Mouse (Mus musculus) midbrain, embryonic 13.5 days (tissue): ENCODE measurements around the gene Crocc. TPM values are rescaled to one million over a fixed set of nuclear protein-coding genes. Genes with fewer than 3 reads are reported as not detected.

Source experiments
- ATAC-seq: fragments of 200-750 bp; cut with Nextera tagmentation; 2 replicates; pipeline ENCODE4 v1.8.0; 2017; ENCODE audit warnings: mild to moderate bottlenecking, moderate TSS enrichment, moderate library complexity
- H3K27ac ChIP-seq: fragments of 300-500 bp; sonication (generic); 2 replicates; pipeline ENCODE4 v1.5.1; 2015; ENCODE audit warnings: inconsistent platforms, mild to moderate bottlenecking, moderate library complexity
- H3K27me3 ChIP-seq: fragments of 300-500 bp; sonication (generic); 2 replicates; pipeline ENCODE4 v1.6.1; 2015; ENCODE audit warnings: mild to moderate bottlenecking, inconsistent platforms
- H3K36me3 ChIP-seq: fragments of 300-500 bp; sonication (generic); 2 replicates; pipeline ENCODE4 v1.6.1; 2015; ENCODE audit warnings: mild to moderate bottlenecking, inconsistent platforms
- H3K4me1 ChIP-seq: fragments of 300-500 bp; sonication (generic); replicated peaks from 2 replicates; pipeline ENCODE4 v1.6.1; 2015; ENCODE audit warnings: inconsistent platforms
- H3K4me2 ChIP-seq: fragments of 300-500 bp; sonication (generic); replicated peaks from 2 replicates; pipeline ENCODE4 v1.6.1; 2015; ENCODE audit warnings: moderate library complexity, mild to moderate bottlenecking, inconsistent platforms
- H3K4me3 ChIP-seq: fragments of 300-500 bp; sonication (generic); replicated peaks from 2 replicates; pipeline ENCODE4 v1.5.1; 2015; ENCODE audit warnings: mild to moderate bottlenecking, inconsistent platforms
- H3K9ac ChIP-seq: fragments of 300-500 bp; sonication (generic); replicated peaks from 2 replicates; pipeline ENCODE4 v1.6.1; 2015; ENCODE audit warnings: mild to moderate bottlenecking, inconsistent platforms
- H3K9me3 ChIP-seq: fragments of 300-500 bp; sonication (generic); 2 replicates; pipeline ENCODE4 v1.6.1; 2016; ENCODE audit warnings: mild to moderate bottlenecking, inconsistent platforms
- WGBS: fragments of 180-500 bp; shearing (Covaris S2); methylation state at CpG from one replicate; pipeline ENCODE4 v1.1.7; 2015; 5-methylcytosine and 5-hydroxymethylcytosine counted together
- polyA plus RNA-seq: library from polyadenylated mRNA; unstranded; fragments of >200 nt; fragmentation: Nextera tagmentation; extraction: Ambion mirVana; gene quantifications from 2 replicates; pipeline ENCODE4 v1.2.1, GENCODE M21; 2015

Gene Crocc
- polyA plus RNA-seq, 1 experiment from 2014 or later, result 8.8 TPM

DNA sequence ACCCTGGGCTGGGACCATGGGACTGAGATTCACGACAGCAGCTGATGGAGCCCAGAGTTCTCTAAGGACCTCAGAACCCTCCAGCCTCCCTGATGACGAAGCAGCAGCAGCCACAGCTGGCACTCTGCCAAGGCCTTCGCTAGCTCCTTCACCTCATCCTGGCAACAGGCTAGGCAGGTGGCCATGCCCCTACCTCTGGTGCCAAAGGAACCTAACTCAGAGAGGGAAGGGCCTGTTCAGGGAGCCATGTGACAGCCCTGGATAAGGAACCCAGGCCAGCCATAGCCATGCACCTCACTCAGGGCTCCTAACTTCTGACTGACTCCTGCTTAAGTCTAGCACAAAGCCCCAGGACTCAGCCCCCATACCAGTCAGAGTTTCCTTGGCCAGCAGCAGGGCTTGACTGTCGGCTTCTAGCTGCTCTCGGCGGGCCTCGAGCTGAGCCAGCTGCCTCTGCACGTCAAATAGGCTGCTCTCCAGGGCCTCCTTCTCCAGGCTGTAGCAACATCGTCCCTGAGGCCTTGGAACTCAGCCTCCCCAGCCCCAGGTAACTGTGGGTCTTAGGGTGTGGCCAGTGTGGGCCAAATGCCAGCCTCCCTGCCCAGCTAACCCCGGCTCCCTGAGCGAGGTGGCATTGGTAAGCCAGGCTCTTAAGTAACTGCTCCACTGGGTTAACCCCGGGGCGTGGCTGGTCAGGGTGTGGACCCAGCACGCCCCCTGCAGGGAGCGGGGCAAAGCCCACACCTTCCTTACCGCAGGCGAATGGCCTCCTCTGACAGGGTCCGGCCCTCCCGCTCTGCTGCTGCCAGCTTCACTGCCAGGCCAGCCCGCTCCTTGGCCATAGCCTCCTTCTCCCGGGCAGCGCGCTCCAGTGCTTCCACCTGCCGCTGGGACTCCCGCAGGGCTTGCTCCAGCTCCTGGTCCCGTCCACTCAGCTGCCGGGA, 26.5 kb downstream of the Crocc start:
- Histone ChIP-seq H3K4me1 (peaks cover 8% of the 10 kb centered on the region), H3K9me3 (no peaks in the 10 kb centered on the region), H3K27me3 (no peaks in the 10 kb centered on the region), H3K9ac (no peak overlapping the region), H3K4me3 (no peak overlapping the region), H3K27ac (peak overlapping the region; percentile 51; the same call in 1 of the 2 replicates), H3K36me3 (peaks cover 86% of the 10 kb centered on the region), H3K4me2 (no peak overlapping the region)
- ATAC-seq, result no peak
- 82% methylated on average over 27 of the region's 27 CpGs for WGBS

DNA sequence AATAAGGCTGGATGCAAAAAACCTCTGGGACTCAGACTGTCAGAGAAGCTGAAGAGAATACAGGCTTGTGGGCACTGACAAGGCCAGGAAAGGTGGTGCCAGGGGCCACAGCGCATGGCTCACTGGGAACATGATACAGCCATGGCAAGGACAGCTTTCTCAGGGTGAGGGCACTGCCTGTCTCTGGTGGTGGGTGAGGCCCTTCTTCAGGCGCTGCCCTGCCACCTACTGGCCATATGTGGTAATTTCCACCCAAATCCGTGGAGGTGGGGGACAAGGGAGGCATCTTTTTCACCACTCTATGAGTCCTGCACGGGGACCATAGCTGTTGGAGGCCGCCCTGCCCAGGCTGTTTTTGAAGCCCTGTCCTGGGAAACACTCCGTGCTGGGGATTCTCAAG, 28.6 kb downstream of the Crocc start:
- Histone ChIP-seq H3K27ac (no peak overlapping the region), H3K9ac (no peak overlapping the region), H3K4me3 (no peak overlapping the region), H3K4me1 (peaks cover 8% of the 10 kb centered on the region), H3K4me2 (no peak overlapping the region), H3K36me3 (peaks cover 85% of the 10 kb centered on the region), H3K27me3 (no peaks in the 10 kb centered on the region), H3K9me3 (no peaks in the 10 kb centered on the region)
- ATAC-seq, result peak; percentile 68
- WGBS, result 21% methylated on average over 6 of the region's 6 CpGs

DNA sequence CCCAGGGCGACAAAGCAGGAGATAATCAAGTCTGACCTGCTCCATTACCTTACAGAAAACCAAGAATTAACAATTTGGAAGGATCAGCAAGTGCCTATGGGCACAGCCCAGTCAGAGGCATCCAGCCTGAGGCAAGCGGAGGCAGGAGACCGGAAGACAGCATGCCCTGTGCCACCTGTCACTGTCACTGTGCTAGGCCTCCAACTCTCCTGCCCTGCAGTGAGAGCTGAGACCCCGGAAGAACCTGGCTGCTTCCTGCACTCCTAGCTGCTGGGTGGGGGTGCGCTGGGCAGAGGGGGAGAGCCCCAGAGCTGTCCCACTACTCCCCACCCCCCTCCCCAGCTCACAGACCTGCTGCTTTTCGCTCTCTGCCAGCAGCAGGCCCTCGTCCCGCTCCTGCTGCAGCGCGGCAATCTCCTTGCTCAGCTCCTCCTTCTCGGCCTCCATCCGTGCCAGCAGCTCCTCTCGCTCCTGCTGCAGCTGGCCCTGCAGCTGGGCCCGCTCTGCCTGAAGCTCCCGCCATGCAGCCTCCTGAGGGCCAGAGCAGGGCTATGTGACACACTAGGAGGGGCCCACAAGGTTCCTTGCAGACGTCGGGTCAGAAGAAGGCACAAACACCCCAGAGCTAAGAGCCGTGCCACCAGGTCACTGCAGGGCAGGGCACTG, 29.7 kb downstream of the Crocc start:
- H3K36me3 ChIP-seq, result peaks cover 85% of the 10 kb centered on the region
- no peak overlapping the region for H3K4me2 ChIP-seq
- no peak overlapping the region; the same call in 1 of the 2 replicates for H3K27ac ChIP-seq
- H3K9ac ChIP-seq, result no peak overlapping the region
- H3K4me1 ChIP-seq, result peaks cover 8% of the 10 kb centered on the region
- no peaks in the 10 kb centered on the region for H3K9me3 ChIP-seq
- no peaks in the 10 kb centered on the region for H3K27me3 ChIP-seq
- no peak overlapping the region for H3K4me3 ChIP-seq
- ATAC-seq, result no peak
- WGBS, result 96% methylated on average over 18 of the region's 18 CpGs

DNA sequence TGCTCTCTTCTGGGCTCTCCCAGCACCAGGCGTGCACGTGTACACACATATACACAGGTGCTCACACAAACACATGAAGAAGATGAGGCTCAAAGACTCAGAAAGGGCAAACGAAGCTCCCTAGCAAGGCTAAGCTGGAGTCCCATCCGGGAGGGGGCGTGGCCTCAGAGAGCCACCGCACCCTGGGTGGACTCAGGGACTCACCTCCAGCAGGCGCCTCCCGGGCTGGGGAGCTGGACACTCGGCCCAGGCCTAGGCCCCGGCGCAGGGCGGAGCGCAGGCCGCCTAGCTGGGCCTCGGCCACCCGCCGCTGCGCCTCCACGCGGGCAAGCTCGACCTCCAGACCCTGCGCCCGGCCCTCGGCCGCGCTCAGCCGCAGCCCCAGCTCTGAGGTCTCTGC, 35.4 kb downstream of the Crocc start:
- no peaks in the 10 kb centered on the region for H3K9me3 ChIP-seq
- 79% methylated on average over 27 of the region's 27 CpGs for WGBS
- peaks cover 67% of the 10 kb centered on the region for H3K36me3 ChIP-seq
- H3K4me2 ChIP-seq, result no peak overlapping the region
- H3K27me3 ChIP-seq, result no peaks in the 10 kb centered on the region
- H3K4me1 ChIP-seq, result peaks cover 24% of the 10 kb centered on the region
- H3K4me3 ChIP-seq, result no peak overlapping the region
- no peak for ATAC-seq
- no peak overlapping the region for H3K9ac ChIP-seq
- no peak overlapping the region for H3K27ac ChIP-seq

DNA sequence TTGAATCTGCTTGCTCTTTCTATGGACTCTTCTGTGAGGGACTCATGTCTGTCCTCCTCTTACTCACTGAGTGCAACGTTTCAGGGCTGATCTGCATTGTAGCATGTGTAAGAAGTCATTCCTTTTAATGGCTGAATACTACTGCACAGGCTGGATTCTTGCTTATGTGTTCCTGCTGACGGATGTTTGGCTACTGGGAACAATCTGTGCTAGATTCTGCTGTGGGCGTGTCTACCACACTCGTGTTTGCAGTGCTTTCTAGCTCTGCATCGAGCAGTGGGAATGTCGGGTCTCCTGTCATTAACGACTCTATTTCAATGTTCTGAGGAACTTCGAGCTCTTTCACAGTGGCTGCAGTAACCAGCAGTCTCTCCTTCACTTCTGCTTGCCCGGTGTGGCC, 36.3 kb downstream of the Crocc start:
- no peak overlapping the region for H3K27ac ChIP-seq
- no peaks in the 10 kb centered on the region for H3K9me3 ChIP-seq
- H3K27me3 ChIP-seq, result no peaks in the 10 kb centered on the region
- peaks cover 63% of the 10 kb centered on the region for H3K36me3 ChIP-seq
- H3K4me3 ChIP-seq, result no peak overlapping the region
- WGBS, result 77% methylated on average over 9 of the region's 9 CpGs
- ATAC-seq, result no peak
- no peak overlapping the region for H3K4me2 ChIP-seq
- peaks cover 34% of the 10 kb centered on the region for H3K4me1 ChIP-seq
- no peak overlapping the region for H3K9ac ChIP-seq

DNA sequence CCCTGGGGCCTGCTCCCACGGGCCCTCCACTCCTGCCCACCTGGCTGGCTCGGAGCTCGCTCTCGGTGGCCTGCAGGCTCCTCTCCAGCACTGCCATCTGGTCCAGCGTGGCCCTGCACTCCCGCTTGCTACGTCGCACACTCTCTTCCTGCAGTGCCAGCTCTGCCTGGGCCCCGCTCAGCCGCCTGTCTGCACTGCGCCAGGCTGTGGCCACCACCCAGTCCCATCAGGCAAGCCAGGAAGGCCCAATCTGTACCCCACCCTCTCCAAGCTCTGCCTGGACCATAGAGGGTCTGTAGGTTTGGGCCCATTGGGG, 38.8 kb downstream of the Crocc start:
- Histone ChIP-seq H3K9ac (peak overlapping the region; percentile 50; the same call in 1 of the 2 replicates), H3K4me1 (peaks cover 40% of the 10 kb centered on the region), H3K27me3 (no peaks in the 10 kb centered on the region), H3K27ac (peak overlapping the region; percentile 93), H3K9me3 (no peaks in the 10 kb centered on the region), H3K36me3 (peaks cover 62% of the 10 kb centered on the region), H3K4me3 (no peak overlapping the region), H3K4me2 (peak overlapping the region; percentile 16; the same call in 1 of the 2 replicates)
- ATAC-seq, result peak; percentile 46
- 45% methylated on average over 11 of the region's 11 CpGs for WGBS

DNA sequence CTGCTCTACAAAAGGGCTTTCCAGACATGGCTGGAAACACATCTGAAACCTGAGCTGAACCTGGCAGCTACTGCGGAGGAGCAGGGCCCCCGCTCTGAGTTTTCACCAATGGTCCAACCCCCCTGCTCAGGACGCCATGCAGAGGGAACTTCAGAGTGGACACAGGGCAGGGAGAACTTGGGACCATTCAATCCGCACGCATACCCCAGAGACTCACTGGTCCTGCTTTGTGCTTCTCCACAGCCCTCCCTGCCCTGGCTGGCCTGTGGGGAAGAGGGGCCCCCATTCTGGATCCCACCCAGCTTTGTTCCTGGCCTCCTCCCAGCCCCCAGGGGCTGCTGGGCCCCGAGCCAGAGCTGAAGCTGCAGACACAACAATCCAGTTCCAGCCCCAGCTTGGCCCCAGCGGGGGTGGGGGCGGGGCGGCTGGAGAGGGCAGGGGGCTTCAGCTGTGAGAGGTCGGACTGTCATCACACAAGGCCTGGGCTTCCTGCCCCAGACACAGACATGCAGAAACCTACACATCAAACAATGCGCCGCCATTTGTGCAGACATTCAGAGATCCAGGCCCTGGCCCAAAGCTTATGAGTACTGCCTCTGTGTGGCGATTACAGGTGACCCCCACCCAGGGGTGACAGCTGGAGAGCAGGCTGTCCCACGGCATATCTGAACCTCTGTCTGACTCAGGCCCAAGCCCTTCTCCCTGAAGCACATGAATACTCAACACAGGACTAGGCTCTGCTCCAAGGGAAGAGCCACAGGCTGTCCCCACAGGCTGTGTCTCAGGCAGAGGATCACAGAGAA, 39.3 kb downstream of the Crocc start:
- Histone ChIP-seq H3K27me3 (no peaks in the 10 kb centered on the region), H3K9me3 (no peaks in the 10 kb centered on the region), H3K4me3 (no peak overlapping the region), H3K9ac (peak overlapping the region; percentile 50; the same call in 1 of the 2 replicates), H3K4me1 (peaks cover 40% of the 10 kb centered on the region), H3K27ac (peak overlapping the region; percentile 93), H3K4me2 (peak overlapping the region; percentile 16), H3K36me3 (peaks cover 62% of the 10 kb centered on the region)
- 21% methylated on average over 14 of the region's 14 CpGs for WGBS
- peak; percentile 78 for ATAC-seq

DNA sequence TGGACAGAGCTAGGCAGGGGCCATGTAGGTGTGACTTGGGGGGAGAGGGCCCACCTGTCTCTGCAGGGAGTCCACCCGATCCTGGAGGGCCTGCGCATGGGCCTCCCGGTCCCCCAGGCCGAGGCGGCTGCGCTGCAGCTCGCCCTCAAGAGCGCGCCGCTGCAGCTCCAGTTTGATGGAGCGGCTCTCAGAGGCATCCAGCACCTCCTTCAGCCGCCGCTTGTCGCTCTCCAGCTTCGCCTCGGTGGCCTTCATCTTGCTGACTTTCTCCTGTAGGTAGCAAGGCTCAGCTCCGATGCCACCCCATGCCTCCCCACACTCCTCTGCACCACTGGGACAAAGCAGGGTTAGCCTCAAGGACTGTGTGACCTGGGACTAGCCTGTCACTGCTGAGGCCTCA, 40.1 kb downstream of the Crocc start:
- 80% methylated on average over 17 of the region's 17 CpGs for WGBS

DNA sequence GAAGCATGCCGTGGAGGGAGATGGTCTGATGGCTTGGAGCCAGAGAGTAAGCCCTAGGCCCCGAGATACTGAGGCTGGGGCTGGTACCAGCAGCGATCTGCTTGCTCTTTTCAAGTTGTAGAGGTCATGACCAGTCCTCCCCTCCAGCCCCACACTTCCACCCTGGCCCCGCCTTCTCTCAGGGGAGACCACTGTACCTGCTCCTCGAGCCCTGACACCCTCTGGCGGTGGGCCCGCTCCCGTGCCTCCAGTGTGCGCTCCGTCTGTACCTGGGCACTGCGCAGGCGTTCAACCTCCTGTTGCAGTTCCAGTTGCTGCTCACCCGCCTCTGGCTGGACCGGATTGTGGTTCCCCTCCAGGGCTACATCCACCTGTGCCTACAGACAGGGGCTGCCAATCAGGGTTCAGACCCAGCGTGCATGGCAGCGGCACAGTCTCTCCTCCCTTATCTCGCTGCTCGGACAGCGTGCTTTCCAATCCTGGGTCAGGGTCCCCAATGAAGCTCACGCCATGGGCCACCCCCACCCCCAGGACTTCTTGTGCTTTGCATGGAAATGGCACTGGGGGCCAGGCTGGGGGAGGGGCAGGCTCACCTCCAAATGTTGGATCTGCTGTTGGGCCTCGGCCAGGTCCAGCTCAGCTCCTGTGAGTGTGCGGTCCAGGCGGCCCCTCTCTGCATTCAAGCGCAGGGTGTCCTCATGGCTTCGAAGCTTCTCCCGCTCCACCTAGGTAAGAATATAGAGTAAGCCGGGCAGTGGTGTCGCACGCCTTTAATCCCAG, 42.5 kb downstream of the Crocc start:
- Histone ChIP-seq H3K9ac (no peak overlapping the region), H3K36me3 (peaks cover 71% of the 10 kb centered on the region)

More for the DNA sequence above, 40.1 kb downstream of the Crocc start:
- no peak overlapping the region for H3K4me2 ChIP-seq
- peaks cover 40% of the 10 kb centered on the region for H3K4me1 ChIP-seq
- H3K27me3 ChIP-seq, result no peaks in the 10 kb centered on the region
- no peak for ATAC-seq
- no peaks in the 10 kb centered on the region for H3K9me3 ChIP-seq
- H3K27ac ChIP-seq, result peak overlapping the region; percentile 93
- peaks cover 62% of the 10 kb centered on the region for H3K36me3 ChIP-seq
- peak overlapping the region; percentile 50; the same call in 1 of the 2 replicates for H3K9ac ChIP-seq
- H3K4me3 ChIP-seq, result no peak overlapping the region

DNA sequence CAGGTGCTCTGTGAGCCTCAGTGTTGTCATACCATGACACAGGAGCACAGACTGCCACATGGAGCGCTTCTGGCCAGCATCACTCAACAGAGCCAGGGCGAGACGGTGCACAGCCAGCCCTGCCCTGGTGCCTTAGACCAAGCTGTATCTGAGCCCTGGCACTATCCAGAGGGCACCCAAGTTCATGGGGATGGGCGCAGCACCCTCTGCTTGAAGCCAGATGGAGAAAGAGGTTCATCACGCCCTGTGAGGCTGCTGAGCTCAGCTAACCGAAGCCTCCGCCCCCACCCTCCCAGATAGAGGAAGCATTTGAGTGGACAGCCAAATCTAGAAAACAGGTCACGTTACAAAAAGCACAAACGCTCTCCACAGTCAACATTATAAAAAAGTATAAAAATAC, 44.0 kb downstream of the Crocc start:
- no peak overlapping the region for H3K4me2 ChIP-seq
- no peak overlapping the region for H3K4me3 ChIP-seq
- no peak for ATAC-seq
- no peaks in the 10 kb centered on the region for H3K9me3 ChIP-seq
- 90% methylated on average over 9 of the region's 9 CpGs for WGBS
- no peak overlapping the region for H3K9ac ChIP-seq
- H3K36me3 ChIP-seq, result peaks cover 71% of the 10 kb centered on the region
- no peaks in the 10 kb centered on the region for H3K27me3 ChIP-seq
- no peak overlapping the region for H3K27ac ChIP-seq
- H3K4me1 ChIP-seq, result peaks cover 53% of the 10 kb centered on the region

More for the DNA sequence above, 42.5 kb downstream of the Crocc start:
- Histone ChIP-seq H3K4me2 (no peak overlapping the region), H3K27me3 (no peaks in the 10 kb centered on the region), H3K27ac (0 out of 2 replicates have a peak overlapping the region, but pooled peaks have one; percentile 30), H3K4me1 (peaks cover 49% of the 10 kb centered on the region), H3K9me3 (no peaks in the 10 kb centered on the region), H3K4me3 (no peak overlapping the region)
- 88% methylated on average over 29 of the region's 29 CpGs for WGBS
- ATAC-seq, result no peak

DNA sequence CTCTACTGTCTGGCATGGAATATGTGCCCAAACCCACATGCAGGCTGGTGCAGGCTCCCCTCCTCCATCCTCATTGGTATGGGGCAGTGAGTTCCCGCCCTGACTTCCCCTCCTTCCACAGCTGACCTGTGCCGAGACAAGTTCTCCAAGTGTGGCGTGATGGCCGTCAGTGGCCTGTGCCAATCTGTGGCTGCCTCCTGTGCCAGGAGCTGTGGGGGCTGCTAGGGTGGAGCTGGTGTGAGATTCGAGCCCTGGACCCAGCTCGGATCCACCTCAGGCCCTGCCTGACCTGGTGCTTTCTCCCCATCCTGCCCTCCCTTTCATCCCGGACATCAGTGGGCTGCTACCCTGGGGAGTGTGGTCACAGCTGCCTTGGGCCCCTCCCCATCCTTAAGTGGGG, 45.0 kb downstream of the Crocc start:
- no peak overlapping the region for H3K9ac ChIP-seq
- H3K36me3 ChIP-seq, result peaks cover 71% of the 10 kb centered on the region
- H3K4me2 ChIP-seq, result no peak overlapping the region
- H3K4me1 ChIP-seq, result peaks cover 47% of the 10 kb centered on the region
- WGBS, result 78% methylated on average over 7 of the region's 7 CpGs
- H3K4me3 ChIP-seq, result no peak overlapping the region
- H3K27me3 ChIP-seq, result no peaks in the 10 kb centered on the region
- H3K9me3 ChIP-seq, result no peaks in the 10 kb centered on the region
- H3K27ac ChIP-seq, result no peak overlapping the region
- no peak for ATAC-seq
